Mouse (Mus musculus): Measurements from ENCODE around the gene Ddx39b.

- TF ChIP-seq CTCF (IDR thresholded peaks at IDR 0.05; ENCODE audit: insufficient read depth, low read depth, low read length) (no peak), POLR2A (IDR thresholded peaks at IDR 0.05; ENCODE audit: insufficient read depth, low read depth, low read length) (no peak)
Measured at GRCm38 (mm10) chr17:35245731-35246623, 4.4 kb downstream of the Ddx39b start.
